Mouse (Mus musculus) hindbrain, embryonic 14.5 days (tissue): ENCODE measurements around the gene Fcf1. TPM values are rescaled to one million over a fixed set of nuclear protein-coding genes. Genes with fewer than 3 reads are reported as not detected.

Source experiments
- ATAC-seq: fragments of 200-750 bp; cut with Nextera tagmentation; 2 replicates; pipeline ENCODE4 v1.8.0; 2017; ENCODE audit warnings: moderate number of reproducible peaks, mild to moderate bottlenecking, moderate TSS enrichment, moderate library complexity; ENCODE audit not compliant: low FRiP score
- DNase-seq: peaks from one replicate; pipeline ENCODE4 v3.0.0-alpha.2; 2015; ENCODE audit warnings: low spot score
- H3K27ac ChIP-seq: fragments of 300-500 bp; sonication (generic); 2 replicates; pipeline ENCODE4 v1.5.1; 2014; ENCODE audit warnings: mild to moderate bottlenecking, moderate library complexity
- H3K27me3 ChIP-seq: fragments of 300-500 bp; sonication (generic); 2 replicates; pipeline ENCODE4 v1.6.1; 2014; ENCODE audit warnings: mild to moderate bottlenecking, low read length, mixed read lengths; ENCODE audit not compliant: control insufficient read depth, insufficient read depth
- H3K36me3 ChIP-seq: fragments of 300-500 bp; sonication (generic); replicated peaks from 2 replicates; pipeline ENCODE4 v1.6.1; 2014; ENCODE audit not compliant: control insufficient read depth, insufficient read depth
- H3K4me1 ChIP-seq: fragments of 300-500 bp; sonication (generic); replicated peaks from 2 replicates; pipeline ENCODE4 v1.6.1; 2014; ENCODE audit warnings: antibody characterized with exemption, low read length, mixed read lengths; ENCODE audit not compliant: control insufficient read depth, insufficient read depth
- H3K4me2 ChIP-seq: fragments of 300-500 bp; sonication (generic); replicated peaks from 2 replicates; pipeline ENCODE4 v1.6.1; 2014; ENCODE audit warnings: mild to moderate bottlenecking, moderate library complexity
- H3K4me3 ChIP-seq: fragments of 300-500 bp; sonication (generic); replicated peaks from 2 replicates; pipeline ENCODE4 v1.5.1; 2014; ENCODE audit warnings: mild to moderate bottlenecking, low read length
- H3K9ac ChIP-seq: fragments of 300-500 bp; sonication (generic); 2 replicates; pipeline ENCODE4 v1.6.1; 2014
- H3K9me3 ChIP-seq: fragments of 300-500 bp; sonication (generic); 2 replicates; pipeline ENCODE4 v1.6.1; 2016; ENCODE audit warnings: low read length; ENCODE audit not compliant: control insufficient read depth
- WGBS: fragments of 180-500 bp; shearing (Covaris S2); extraction: QIAGEN DNeasy Blood & Tissue Kit; methylation state at CpG from one replicate; pipeline ENCODE4 v1.1.7; 2014; 5-methylcytosine and 5-hydroxymethylcytosine counted together
- polyA plus RNA-seq: library from polyadenylated mRNA; unstranded; fragments of >200 nt; fragmentation: Nextera tagmentation; extraction: Ambion mirVana; gene quantifications from 2 replicates; pipeline ENCODE4 v1.2.1, GENCODE M21; 2014

Fcf1 gene
- polyA plus RNA-seq, 1 experiment from 2014 or later = 85.9 TPM

DNA sequence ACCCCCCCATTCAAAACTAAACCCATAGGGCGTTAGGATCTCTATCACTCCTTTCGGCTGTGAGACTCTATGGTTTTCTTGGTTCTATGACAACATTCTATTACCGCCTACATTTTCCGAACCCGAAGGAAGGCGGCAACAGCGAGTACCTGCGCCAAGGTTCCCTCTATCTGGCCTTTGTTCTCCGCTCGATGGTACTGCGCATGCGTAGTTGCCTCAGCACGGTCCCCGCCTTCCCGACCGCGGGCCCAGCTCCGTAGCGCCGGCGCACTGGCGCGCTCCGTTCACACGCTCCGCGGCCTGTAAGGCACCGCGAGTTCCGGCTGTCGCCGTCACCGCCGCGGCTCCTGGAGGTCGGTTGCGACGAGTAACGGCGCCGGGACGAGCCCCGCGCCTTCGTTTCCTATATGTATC lies 25.4 kb downstream of the Fcf1 start, which contains the start of gene Ylpm1:
Gene Ylpm1, plus strand, starts transcription at position 239 of the 414 bp plus-strand sequence.
- Histone ChIP-seq H3K4me1 (peaks cover 29% of the 10 kb centered on the region), H3K9ac (peak within 1 kb of the TSS; percentile 95), H3K4me3 (peak within 1 kb of the TSS; percentile 89), H3K27me3 (no peaks in the 10 kb centered on the region), H3K36me3 (no peaks in the 10 kb centered on the region), H3K4me2 (peak within 1 kb of the TSS; percentile 82), H3K9me3 (no peaks in the 10 kb centered on the region), H3K27ac (peak within 1 kb of the TSS; percentile 89)
- WGBS = under 1% methylated on average over 45 of the region's 45 CpGs
- peak; percentile 98 for ATAC-seq
- DNase-seq = peak; percentile 98

DNA sequence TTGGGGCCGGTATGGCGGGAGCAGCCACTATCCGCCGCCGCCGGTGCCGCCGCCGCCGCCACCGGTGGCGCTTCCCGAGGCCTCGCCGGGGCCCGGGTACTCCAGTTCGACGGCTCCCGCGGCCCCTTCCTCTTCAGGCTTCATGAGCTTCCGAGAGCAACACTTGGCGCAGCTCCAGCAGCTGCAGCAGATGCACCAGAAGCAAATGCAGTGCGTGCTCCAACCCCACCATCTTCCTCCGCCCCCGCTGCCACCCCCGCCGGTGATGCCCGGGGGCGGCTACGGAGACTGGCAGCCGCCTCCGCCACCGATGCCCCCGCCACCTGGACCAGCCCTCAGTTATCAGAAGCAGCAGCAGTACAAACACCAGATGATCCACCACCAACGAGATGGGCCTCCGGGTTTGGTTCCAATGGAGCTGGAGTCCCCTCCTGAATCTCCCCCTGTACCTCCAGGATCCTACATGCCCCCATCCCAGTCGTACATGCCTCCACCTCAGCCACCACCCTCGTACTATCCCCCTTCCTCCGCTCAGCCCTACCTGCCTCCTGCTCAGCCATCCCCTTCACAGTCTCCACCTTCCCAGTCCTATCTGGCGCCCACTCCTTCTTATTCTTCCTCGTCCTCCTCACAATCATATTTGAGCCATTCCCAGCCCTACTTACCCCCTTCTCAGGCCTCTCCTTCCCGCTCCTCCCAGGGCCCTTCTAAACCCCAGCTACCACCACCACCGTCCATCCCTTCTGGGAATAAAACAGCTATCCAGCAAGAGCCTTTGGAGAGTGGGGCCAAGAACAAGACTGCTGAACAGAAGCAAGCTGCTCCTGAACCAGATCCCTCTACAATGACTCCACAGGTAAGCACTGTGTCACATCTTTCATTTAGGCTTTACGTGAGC lies 26.1 kb downstream of the Fcf1 start:
- Histone ChIP-seq H3K36me3 (no peaks in the 10 kb centered on the region), H3K9ac (peak overlapping the region; percentile 95), H3K4me2 (peak overlapping the region; percentile 82), H3K27ac (peak overlapping the region; percentile 89), H3K4me1 (peaks cover 31% of the 10 kb centered on the region), H3K9me3 (no peaks in the 10 kb centered on the region), H3K4me3 (peak overlapping the region; percentile 89), H3K27me3 (no peaks in the 10 kb centered on the region)
- ATAC-seq (peak; percentile 63; the same call in 1 of the 2 replicates), DNase-seq (peak; percentile 29)
- under 1% methylated on average over 40 of the region's 44 CpGs for WGBS

DNA sequence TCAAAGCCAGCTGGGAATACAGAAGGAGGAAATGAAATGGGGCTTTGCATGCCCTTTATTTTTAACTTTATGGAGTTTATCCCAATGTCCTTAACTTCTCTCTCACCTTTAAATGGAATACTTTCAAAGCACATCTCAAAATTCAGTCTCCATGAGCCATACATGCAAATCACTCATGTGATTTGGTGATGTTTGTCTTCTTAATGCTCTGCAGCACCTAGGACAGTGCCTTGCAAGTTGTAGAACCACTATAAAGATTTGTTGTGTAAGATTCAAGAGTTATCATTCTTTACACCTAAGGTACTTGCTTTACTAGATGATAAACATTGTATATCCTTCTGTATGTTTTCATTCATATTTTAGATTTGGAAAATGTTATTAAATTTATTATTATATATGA lies 28.4 kb downstream of the Fcf1 start:
- Histone ChIP-seq H3K4me3 (peak overlapping the region; percentile 89; the same call in 1 of the 2 replicates), H3K9ac (no peak overlapping the region), H3K4me1 (peaks cover 31% of the 10 kb centered on the region), H3K27ac (no peak overlapping the region), H3K4me2 (peak overlapping the region; percentile 82), H3K36me3 (no peaks in the 10 kb centered on the region), H3K27me3 (no peaks in the 10 kb centered on the region), H3K9me3 (no peaks in the 10 kb centered on the region)
- DNase-seq (no peak), ATAC-seq (no peak)

DNA sequence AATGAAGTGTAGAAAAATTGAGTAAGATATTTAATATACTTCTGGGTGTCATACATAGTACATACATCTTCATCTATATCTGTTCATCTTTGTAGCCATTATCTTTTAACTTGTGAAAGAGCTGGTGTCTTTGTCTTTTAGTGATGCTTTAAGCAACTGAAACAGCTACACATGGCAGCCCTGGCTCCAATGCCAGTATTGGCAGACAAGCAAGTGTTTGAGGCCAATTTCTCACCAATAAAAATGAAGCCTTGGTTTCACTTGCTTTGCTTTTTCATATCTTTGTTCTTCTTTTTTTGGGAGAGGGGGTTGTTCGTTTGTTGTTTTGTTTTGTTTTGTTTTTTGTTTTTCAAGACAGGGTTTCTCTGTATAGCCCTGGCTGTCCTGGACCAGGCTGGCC lies 35.5 kb downstream of the Fcf1 start:
- Histone ChIP-seq H3K4me1 (0 out of 2 replicates have a peak, but pooled peaks cover under 1% of the 10 kb centered on the region), H3K9ac (no peak overlapping the region), H3K27ac (no peak overlapping the region), H3K4me3 (no peak overlapping the region), H3K27me3 (no peaks in the 10 kb centered on the region), H3K36me3 (peaks cover 5% of the 10 kb centered on the region; the same call in 1 of the 2 replicates), H3K4me2 (no peak overlapping the region), H3K9me3 (no peaks in the 10 kb centered on the region)
- DNase-seq (no peak), ATAC-seq (no peak)
- 88% methylated on average over 1 of the region's 1 CpGs for WGBS

DNA sequence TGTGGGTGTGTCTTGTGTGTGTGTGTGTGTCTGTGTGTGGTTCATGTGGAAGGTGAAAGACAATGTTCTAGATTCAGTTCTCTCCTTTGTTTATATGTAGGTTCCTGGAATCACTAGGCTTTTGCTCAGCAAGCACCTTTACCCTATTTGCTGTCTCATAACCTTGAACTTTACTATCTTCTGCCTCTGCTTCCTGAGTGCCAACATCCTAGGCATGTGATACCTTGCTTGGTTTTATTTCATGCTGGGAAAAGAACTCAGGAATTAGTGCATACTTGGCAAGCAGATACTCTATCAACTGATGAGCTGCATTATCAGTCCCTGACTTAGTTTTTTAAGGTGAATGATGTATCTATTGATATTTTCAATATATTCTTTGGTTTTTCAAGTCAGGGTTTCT lies 36.3 kb downstream of the Fcf1 start:
- Histone ChIP-seq H3K27ac (no peak overlapping the region), H3K4me2 (no peak overlapping the region), H3K27me3 (no peaks in the 10 kb centered on the region), H3K4me1 (no peaks in the 10 kb centered on the region), H3K36me3 (peaks cover 5% of the 10 kb centered on the region; the same call in 1 of the 2 replicates), H3K4me3 (no peak overlapping the region), H3K9ac (no peak overlapping the region), H3K9me3 (no peaks in the 10 kb centered on the region)
- ATAC-seq (no peak), DNase-seq (no peak)

DNA sequence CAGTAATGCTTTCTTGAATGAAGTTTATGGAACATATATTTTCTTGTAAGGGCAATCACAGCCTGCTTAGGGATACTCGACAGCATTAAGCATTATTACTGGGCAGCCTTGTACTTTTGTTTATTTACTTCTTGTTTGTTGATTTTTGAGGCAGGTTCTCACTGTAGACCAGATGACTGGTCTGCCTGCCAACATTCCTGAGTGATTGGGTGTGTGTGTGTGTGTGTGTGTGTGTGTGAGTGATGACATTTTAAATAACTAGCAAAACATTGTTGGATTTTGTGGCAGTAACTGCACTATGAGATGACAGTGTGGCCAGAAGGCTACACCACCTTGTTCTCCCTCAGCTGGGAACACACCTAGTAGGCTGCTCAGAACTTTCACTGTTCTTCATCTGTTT lies 39.1 kb downstream of the Fcf1 start:
- H3K4me3 ChIP-seq = no peak overlapping the region
- H3K9ac ChIP-seq = no peak overlapping the region
- ATAC-seq (no peak), DNase-seq (no peak)
- H3K4me2 ChIP-seq = no peak overlapping the region
- H3K36me3 ChIP-seq = peaks cover 28% of the 10 kb centered on the region
- 88% methylated on average over 1 of the region's 1 CpGs for WGBS
- H3K9me3 ChIP-seq = no peaks in the 10 kb centered on the region
- H3K27ac ChIP-seq = no peak overlapping the region
- H3K27me3 ChIP-seq = no peaks in the 10 kb centered on the region
- H3K4me1 ChIP-seq = no peaks in the 10 kb centered on the region

DNA sequence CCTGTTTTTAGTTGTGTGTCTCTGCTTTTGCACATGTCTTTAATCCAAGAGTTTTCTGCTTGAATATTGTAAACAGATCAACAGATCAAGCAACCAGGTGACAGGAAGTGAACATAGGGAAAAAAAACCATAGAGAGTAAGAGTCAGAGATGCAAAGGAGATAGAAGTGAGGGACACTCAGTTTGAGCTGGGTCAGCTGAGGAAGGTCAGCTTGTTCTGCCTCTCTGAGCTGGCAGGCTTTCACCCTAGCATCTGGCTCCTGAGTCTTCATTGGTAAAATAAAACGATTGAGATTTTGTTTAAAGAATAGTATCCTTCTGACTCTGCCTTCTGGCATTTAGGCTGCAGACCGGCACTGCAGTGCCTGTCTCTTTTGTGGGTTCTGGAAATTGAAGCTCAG lies 39.8 kb downstream of the Fcf1 start:
- no peak for DNase-seq
- Histone ChIP-seq H3K9ac (no peak overlapping the region), H3K9me3 (no peaks in the 10 kb centered on the region), H3K27ac (no peak overlapping the region), H3K36me3 (peaks cover 31% of the 10 kb centered on the region), H3K4me3 (no peak overlapping the region), H3K4me1 (no peaks in the 10 kb centered on the region), H3K4me2 (no peak overlapping the region), H3K27me3 (no peaks in the 10 kb centered on the region)
- ATAC-seq = no peak
- WGBS = 95% methylated on average over 2 of the region's 2 CpGs

DNA sequence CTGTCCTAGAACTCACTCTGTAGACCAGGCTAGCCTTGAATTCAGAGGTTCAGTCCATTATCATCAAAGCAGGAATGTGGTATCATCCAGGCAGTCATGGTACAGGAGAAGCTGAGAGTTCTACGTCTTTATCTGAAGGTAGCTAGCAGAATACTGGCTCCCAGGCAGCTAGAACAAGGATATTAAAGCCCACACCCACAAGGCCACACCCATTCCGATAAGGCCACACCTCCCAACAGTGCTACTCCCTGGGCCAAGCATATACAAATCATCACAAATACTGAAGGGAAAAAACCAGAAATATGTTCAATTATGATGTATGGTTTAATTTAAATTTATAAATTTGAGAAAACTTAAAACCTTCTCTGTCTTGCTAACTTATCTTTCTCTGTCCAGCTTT lies 41.5 kb downstream of the Fcf1 start:
- peaks cover 47% of the 10 kb centered on the region for H3K36me3 ChIP-seq
- ATAC-seq (no peak), DNase-seq (no peak)
- no peak overlapping the region for H3K4me3 ChIP-seq
- no peaks in the 10 kb centered on the region for H3K27me3 ChIP-seq
- no peak overlapping the region for H3K4me2 ChIP-seq
- WGBS = 95% methylated on average over 2 of the region's 2 CpGs
- H3K4me1 ChIP-seq = no peaks in the 10 kb centered on the region
- H3K9ac ChIP-seq = no peak overlapping the region
- no peaks in the 10 kb centered on the region for H3K9me3 ChIP-seq
- H3K27ac ChIP-seq = no peak overlapping the region

DNA sequence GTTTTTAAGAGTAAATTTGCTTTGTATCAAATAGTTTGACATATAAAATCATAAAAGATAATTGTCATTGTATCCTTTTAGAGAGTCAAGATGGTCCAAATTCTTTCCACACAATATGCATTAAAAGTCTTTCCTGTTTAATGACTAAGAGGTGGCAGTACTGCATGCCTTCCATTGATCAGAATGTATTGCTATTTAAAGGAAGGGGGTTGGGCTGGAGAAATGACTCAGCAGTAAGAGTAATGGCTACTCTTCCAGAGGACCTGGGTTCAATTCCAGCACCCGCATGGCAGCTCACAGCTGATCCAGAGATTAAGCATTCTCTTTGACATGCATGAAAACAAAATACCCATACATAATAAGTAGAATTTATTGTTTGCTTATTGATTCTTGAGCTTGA lies 51.4 kb downstream of the Fcf1 start:
- H3K9ac ChIP-seq = no peak overlapping the region
- peaks cover 13% of the 10 kb centered on the region for H3K36me3 ChIP-seq
- ATAC-seq = no peak
- no peaks in the 10 kb centered on the region for H3K9me3 ChIP-seq
- H3K27me3 ChIP-seq = no peaks in the 10 kb centered on the region
- 91% methylated on average over 1 of the region's 1 CpGs for WGBS
- H3K27ac ChIP-seq = no peak overlapping the region
- DNase-seq = no peak
- H3K4me3 ChIP-seq = no peak overlapping the region
- no peak overlapping the region for H3K4me2 ChIP-seq
- H3K4me1 ChIP-seq = no peaks in the 10 kb centered on the region
